Mouse (Mus musculus): ENCODE data around the gene Purb. TPM values are rescaled to one million over a fixed set of nuclear protein-coding genes. Genes with fewer than 3 reads are reported as not detected.
"Not testable (repeated sequence)": the region's sequence is repeated elsewhere in the genome, so short reads cannot be mapped to it uniquely, and the experiment has no call there.

The Purb gene
- polyA plus RNA-seq, 1 experiment from 2014 or later: 12.5 TPM

DNA sequence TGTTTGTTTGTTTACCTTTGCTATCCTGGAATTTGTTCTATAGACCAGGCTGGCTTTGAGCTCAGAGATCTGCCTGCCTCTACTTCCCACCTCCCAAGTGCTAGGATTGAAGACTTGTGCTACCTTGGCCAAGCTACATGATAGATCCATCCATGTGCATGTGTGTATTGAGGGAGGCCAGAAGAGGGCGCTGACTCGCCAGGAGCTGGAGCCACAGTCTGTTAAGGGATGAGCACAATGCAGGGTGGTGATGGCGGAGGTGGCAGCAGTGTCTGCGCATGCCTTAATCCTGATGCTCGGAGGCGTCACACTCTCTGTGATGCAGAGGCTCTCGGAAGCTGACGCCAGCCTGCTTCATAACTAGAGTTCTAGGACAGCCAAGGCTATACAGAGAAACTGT lies 39.3 kb downstream of the Purb start:
- Histone ChIP-seq H3K9me3 (no peaks in the 10 kb centered on the region), H3K4me3 (no peak overlapping the region), H3K36me3 (peaks cover 74% of the 10 kb centered on the region), H3K27me3 (no peaks in the 10 kb centered on the region), H3K4me1 (replicated peaks) (no peaks in the 10 kb centered on the region), H3K27ac (replicated peaks) (no peak overlapping the region), H3K4me2 (no peak overlapping the region), H3K9ac (no peak overlapping the region)
- ATAC-seq (ENCODE audit: low read depth): no peak
- 70% methylated on average over 8 of the region's 8 CpGs for WGBS

DNA sequence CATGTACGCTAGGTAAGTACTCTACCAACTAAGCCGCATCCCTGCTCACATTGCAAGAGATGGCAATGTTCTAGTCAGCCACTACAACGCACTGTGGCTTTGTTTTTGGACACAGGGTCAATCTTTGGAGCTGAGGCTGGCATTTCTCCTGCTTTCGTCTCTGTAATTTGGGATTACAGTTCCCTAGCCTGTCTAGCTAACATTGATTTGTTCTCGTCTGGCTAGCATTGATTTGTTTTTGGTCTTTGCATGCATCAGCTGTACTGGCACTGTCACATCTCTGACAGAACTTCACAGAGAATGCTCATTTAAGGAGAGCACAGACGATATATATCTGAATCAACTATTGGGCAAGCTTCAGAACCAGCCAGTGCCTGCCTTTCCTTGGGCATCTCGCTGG lies 45.5 kb downstream of the Purb start:
- WGBS: 94% methylated on average over 7 of the region's 7 CpGs
- Histone ChIP-seq H3K27ac (replicated peaks) (no peak overlapping the region), H3K9me3 (no peaks in the 10 kb centered on the region), H3K4me2 (no peak overlapping the region), H3K36me3 (peaks cover 93% of the 10 kb centered on the region), H3K4me3 (no peak overlapping the region), H3K27me3 (no peaks in the 10 kb centered on the region), H3K4me1 (replicated peaks) (no peaks in the 10 kb centered on the region), H3K9ac (no peak overlapping the region)
- no peak for ATAC-seq (ENCODE audit: low read depth)

DNA sequence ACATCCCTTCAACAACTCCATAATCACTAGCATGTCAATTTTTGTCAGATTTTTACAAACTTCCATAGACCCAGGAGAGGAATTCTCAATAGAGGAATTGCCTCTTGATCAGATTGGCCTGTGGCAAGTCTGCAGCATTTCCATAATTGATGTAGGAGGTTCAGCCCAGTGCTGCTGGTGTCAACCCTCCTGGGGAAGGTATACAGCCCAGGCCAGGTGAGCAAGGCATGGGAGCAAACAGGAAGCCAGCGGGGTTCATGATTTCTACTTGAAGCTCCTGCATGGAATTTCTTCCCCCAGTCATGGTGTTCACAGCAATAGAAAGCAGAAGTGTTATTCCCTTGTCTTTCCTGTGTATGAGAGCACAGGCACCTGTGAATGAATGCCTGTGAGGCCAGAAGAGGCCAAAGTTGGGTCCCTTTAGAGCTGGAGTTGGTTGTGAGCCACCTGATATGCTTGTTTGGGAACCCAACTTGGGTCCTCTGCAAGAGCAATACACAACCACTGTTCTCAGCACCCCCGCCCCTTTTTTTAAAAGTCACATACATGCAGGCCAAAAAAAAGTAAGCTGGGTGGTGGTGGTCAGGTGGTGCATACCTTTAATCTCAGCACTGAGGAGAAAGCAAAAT lies 54.9 kb downstream of the Purb start:
- no peak for ATAC-seq (ENCODE audit: low read depth)

GRCm38 (mm10) chr11:6420283-6420703 lies 55.4 kb downstream of the Purb start:
- Histone ChIP-seq H3K4me1 (replicated peaks) (peaks cover 22% of the 10 kb centered on the region), H3K27me3 (no peaks in the 10 kb centered on the region), H3K36me3 (peaks cover 59% of the 10 kb centered on the region), H3K9ac (no peak overlapping the region), H3K4me3 (no peak overlapping the region), H3K4me2 (no peak overlapping the region), H3K27ac (replicated peaks) (no peak overlapping the region), H3K9me3 (no peaks in the 10 kb centered on the region)
- no peak for ATAC-seq (ENCODE audit: low read depth)
- 34% methylated on average over 1 of the region's 1 CpGs for WGBS

More for the DNA sequence above, 54.9 kb downstream of the Purb start:
- H3K4me2 ChIP-seq: no peak overlapping the region
- H3K27ac ChIP-seq (replicated peaks): no peak overlapping the region
- H3K4me3 ChIP-seq: no peak overlapping the region
- no peaks in the 10 kb centered on the region for H3K27me3 ChIP-seq
- no peaks in the 10 kb centered on the region for H3K9me3 ChIP-seq
- H3K9ac ChIP-seq: no peak overlapping the region
- H3K4me1 ChIP-seq (replicated peaks): peaks cover 22% of the 10 kb centered on the region
- H3K36me3 ChIP-seq: peaks cover 63% of the 10 kb centered on the region
- WGBS: 75% methylated on average over 2 of the region's 2 CpGs

DNA sequence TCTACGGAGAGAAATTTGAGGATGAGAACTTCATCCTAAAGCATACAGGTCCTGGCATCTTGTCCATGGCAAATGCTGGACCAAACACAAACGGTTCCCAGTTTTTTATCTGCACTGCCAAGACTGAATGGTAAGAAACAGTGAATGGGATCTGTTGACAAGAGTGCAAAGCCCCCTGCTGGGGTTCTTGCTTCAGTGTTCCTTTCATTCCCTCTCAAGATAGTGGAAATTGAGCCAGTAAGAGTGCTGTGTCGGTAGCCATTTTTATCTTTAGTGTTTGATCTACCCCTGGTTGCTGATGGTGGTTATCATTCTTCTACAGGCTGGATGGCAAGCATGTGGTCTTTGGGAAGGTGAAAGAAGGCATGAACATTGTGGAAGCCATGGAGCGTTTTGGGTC lies 56.6 kb downstream of the Purb start:
- H3K4me3 ChIP-seq; H3K27ac ChIP-seq (replicated peaks); H3K4me2 ChIP-seq; ATAC-seq (ENCODE audit: low read depth); H3K9ac ChIP-seq; H3K27me3 ChIP-seq; H3K9me3 ChIP-seq: not testable (repeated sequence)
- Histone ChIP-seq H3K36me3 (peaks cover 52% of the 10 kb centered on the region), H3K4me1 (replicated peaks) (peaks cover 31% of the 10 kb centered on the region)
- WGBS: 71% methylated on average over 4 of the region's 4 CpGs

GRCm38 (mm10) chr11:6418751-6419150 lies 57.0 kb downstream of the Purb start:
- H3K9ac ChIP-seq: no peak overlapping the region
- ATAC-seq (ENCODE audit: low read depth): no peak
- no peak overlapping the region for H3K27ac ChIP-seq (replicated peaks)
- H3K4me2 ChIP-seq: peak overlapping the region; percentile 75
- 88% methylated on average over 5 of the region's 5 CpGs for WGBS
- peaks cover 49% of the 10 kb centered on the region for H3K36me3 ChIP-seq
- no peaks in the 10 kb centered on the region for H3K9me3 ChIP-seq
- H3K27me3 ChIP-seq: no peaks in the 10 kb centered on the region
- H3K4me3 ChIP-seq: no peak overlapping the region
- H3K4me1 ChIP-seq (replicated peaks): peaks cover 31% of the 10 kb centered on the region

Small RNA genes lying within 50 kb of the gene (microRNA-seq; reads per million reads assigned to microRNA genes)
- gene Gm22123: not detected

Other genes starting within 250 kb of the Purb start
- gene Npc1l1, start 245.8 kb downstream of the Purb start, polyA plus RNA-seq (2015; fragmentation: Nextera tagmentation; extraction: Ambion mirVana): not detected in 2 replicates
- gene Ddx56, start 208.1 kb downstream of the Purb start, polyA plus RNA-seq (2015; fragmentation: Nextera tagmentation; extraction: Ambion mirVana): 69.3 and 69.4 TPM in 2 replicates
- 131 and 137 TPM in 2 replicates for gene Tmed4, start 201.0 kb downstream of the Purb start, polyA plus RNA-seq (2015; fragmentation: Nextera tagmentation; extraction: Ambion mirVana)
- 101 and 102 TPM in 2 replicates for gene Ogdh, start 184.3 kb downstream of the Purb start, polyA plus RNA-seq (2015; fragmentation: Nextera tagmentation; extraction: Ambion mirVana)
- gene Zmiz2, start 86.8 kb downstream of the Purb start, polyA plus RNA-seq (2015; fragmentation: Nextera tagmentation; extraction: Ambion mirVana): 21.1 and 25.8 TPM in 2 replicates
- 4,471 and 4,554 TPM in 2 replicates for gene Ppia, start 60.5 kb downstream of the Purb start, polyA plus RNA-seq (2015; fragmentation: Nextera tagmentation; extraction: Ambion mirVana)
- 342 and 380 TPM in 2 replicates for gene H2afv, start 31.5 kb downstream of the Purb start, polyA plus RNA-seq (2015; fragmentation: Nextera tagmentation; extraction: Ambion mirVana)
- 0.52 TPM in 2 replicates for gene Myo1g, start 45.0 kb upstream of the Purb start, polyA plus RNA-seq (2015; fragmentation: Nextera tagmentation; extraction: Ambion mirVana)
- 95.1 and 99.8 TPM in 2 replicates for gene Ccm2, start 71.0 kb upstream of the Purb start, polyA plus RNA-seq (2015; fragmentation: Nextera tagmentation; extraction: Ambion mirVana)
- 103 and 110 TPM in 2 replicates for gene Nacad, start 130.1 kb upstream of the Purb start, polyA plus RNA-seq (2015; fragmentation: Nextera tagmentation; extraction: Ambion mirVana)
- 29.9 and 31.7 TPM in 2 replicates for gene Tbrg4, start 150.2 kb upstream of the Purb start, polyA plus RNA-seq (2015; fragmentation: Nextera tagmentation; extraction: Ambion mirVana)
- gene Wap, start 162.7 kb upstream of the Purb start, polyA plus RNA-seq (2015; fragmentation: Nextera tagmentation; extraction: Ambion mirVana): not detected in 2 replicates
- gene Ramp3, start 182.6 kb upstream of the Purb start, polyA plus RNA-seq (2015; fragmentation: Nextera tagmentation; extraction: Ambion mirVana): 23.8 and 25.7 TPM in 2 replicates

Measured in neural tube, embryonic 13.5 days (tissue).